Mouse (Mus musculus): Measurements from ENCODE around the gene Ing1. TPM values are rescaled to one million over a fixed set of nuclear protein-coding genes. Genes with fewer than 3 reads are reported as not detected.

The Ing1 gene
- polyA plus RNA-seq, 1 experiment = 17.2 TPM

DNA sequence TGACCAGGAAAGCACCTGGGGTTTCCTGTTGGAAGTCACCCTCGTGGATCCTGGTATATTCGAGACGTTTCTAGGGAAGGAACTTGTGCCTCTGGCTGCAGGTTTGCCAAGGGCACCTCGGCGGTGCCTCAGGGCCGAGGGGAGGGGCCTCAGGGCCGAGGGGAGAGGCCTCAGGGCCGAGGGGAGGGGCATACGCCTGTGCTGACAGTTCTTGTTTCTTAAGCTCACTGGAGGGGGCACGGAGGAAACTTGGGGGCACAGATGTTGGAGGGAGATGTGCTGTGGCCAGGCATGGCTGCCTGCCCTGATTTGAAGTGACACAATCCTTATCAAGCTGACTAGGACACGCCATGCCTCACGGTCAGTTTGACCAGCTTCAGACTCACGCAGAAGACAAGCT lies 36.9 kb downstream of the Ing1 start:
- H3K4me3 ChIP-seq (ENCODE audit: insufficient read depth, low read depth, low read length) = no peak overlapping the region
- no peak overlapping the region for H3K27ac ChIP-seq (replicated peaks; ENCODE audit: low read depth, low read length)

DNA sequence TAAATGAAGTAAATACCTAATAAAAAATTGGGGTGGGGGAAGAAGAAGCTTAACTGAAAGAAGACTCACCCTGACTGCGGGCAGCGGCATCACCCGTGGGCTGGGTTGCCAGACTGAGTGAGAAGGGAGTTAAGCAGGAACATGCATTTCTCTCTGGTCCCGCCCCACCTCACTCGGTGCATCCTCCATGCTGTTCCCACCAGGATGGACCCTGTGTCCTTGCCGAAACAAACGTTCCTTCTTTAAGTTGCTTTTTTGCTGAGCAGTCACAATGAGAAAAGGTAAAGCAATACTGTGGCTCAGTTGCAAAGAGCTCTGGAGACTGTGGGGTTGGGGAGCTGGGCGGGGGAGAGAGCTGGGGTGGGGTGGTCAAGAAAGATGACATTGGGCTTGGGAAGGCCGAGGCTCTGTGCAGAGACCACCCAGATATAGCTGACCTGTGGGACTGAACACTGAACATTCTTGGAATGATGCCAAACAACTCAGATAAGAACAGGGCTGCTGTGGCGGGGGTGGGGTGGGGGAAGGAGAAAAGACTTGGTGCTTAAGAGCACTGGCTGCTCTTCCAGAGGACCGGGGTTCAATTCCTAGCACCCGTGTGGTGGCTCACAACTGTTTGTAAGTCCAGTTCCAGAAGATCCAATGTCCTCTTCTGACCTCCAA lies 38.0 kb downstream of the Ing1 start:
- H3K4me3 ChIP-seq (ENCODE audit: insufficient read depth, low read depth, low read length) = no peak overlapping the region
- no peak overlapping the region for H3K27ac ChIP-seq (replicated peaks; ENCODE audit: low read depth, low read length)
- no peaks in the 10 kb centered on the region for H3K4me1 ChIP-seq (ENCODE audit: control insufficient read depth, insufficient read depth, insufficient read length, low read length)

More for the DNA sequence above, 36.9 kb downstream of the Ing1 start:
- H3K4me1 ChIP-seq (ENCODE audit: control insufficient read depth, insufficient read depth, insufficient read length, low read length) = no peaks in the 10 kb centered on the region

DNA sequence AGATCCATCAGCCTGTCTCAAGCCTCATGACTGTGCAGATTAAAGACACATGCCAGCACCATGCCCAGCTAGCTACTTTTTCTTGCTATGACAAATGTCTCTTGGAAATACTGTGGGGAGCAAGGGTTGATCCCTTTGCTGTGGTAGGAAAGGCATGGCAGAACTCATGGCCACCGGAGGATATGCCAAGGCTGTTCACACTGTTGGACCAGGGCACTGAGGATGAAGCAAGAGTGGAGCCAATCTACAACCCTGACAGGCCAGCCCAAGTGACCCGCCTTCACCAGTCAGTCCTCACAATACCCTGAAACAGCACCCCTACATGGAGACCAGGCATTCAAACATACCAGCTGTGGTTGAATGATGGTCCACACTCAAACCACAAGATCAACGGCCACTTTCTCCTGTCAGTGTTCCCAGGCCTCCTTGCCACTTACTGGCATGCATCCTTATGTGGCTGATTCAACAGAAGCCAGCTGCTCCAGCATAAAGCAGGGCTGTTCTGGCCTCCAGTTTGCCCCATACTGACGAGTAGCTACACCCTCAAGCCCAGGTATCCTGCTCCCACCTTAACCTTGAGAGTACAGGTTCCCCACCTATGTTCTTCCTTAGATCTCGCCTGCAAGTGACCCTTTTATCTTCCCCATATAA lies 45.1 kb downstream of the Ing1 start:
- Histone ChIP-seq H3K27ac (replicated peaks; ENCODE audit: low read depth, low read length) (no peak overlapping the region), H3K4me3 (ENCODE audit: insufficient read depth, low read depth, low read length) (no peak overlapping the region), H3K4me1 (ENCODE audit: control insufficient read depth, insufficient read depth, insufficient read length, low read length) (no peaks in the 10 kb centered on the region)

DNA sequence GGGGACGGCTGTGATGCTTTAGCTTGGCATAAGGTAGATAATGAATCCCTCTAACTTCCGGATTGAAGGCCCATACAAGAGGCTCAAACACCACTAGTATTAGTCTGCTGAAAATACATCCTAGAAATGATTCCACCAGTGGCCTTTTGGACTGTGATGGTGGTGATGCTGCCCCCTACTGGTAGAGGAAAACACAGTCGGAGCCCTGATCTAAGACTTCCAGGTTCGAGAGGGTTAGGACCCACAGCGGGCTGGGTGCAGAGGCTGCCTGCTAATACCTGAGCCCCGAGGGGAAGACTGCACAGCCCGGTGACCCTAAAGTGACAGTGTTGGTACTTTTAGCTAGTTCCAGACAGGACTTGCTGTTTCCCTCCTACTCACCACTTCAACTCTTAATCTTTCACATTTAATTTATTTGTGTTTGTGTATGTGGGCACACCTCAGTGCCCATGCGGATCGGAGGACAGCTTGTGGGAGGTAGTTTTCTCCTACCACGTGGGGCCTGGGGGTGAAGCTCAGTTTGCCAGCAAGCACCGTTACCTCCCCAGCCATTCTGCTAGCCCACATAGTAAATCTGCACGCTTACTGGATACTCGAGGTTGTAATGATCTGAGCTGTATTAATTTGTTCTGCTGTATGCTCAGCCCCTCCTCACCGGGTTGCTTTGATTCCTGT lies 46.8 kb downstream of the Ing1 start:
- Histone ChIP-seq H3K27ac (replicated peaks; ENCODE audit: low read depth, low read length) (no peak overlapping the region), H3K4me3 (ENCODE audit: insufficient read depth, low read depth, low read length) (no peak overlapping the region), H3K4me1 (ENCODE audit: control insufficient read depth, insufficient read depth, insufficient read length, low read length) (no peaks in the 10 kb centered on the region)

DNA sequence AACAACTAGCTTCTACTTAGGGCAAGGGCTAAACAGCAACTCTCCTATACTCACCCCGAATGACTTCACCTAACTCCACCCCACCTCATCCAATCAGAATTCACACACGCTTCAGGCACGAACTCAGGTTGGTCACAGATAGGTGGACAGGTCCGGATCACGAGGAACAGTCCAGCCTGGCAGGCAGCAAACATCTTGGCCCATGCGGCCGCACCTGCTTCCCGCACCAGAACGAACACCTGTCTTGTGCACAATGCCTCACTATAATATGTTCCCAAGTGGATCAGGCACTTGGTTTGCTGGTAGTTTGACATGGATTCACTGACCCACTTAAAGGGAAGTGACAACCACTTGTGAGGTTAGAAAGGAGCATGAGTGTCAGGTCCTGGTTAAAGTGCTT lies 53.5 kb downstream of the Ing1 start:
- no peak overlapping the region for H3K27ac ChIP-seq (replicated peaks; ENCODE audit: low read depth, low read length)
- no peaks in the 10 kb centered on the region for H3K4me1 ChIP-seq (ENCODE audit: control insufficient read depth, insufficient read depth, insufficient read length, low read length)
- H3K4me3 ChIP-seq (ENCODE audit: insufficient read depth, low read depth, low read length) = no peak overlapping the region

Other genes starting within 250 kb of the Ing1 start
- gene Col4a2, start 242.8 kb upstream of the Ing1 start, polyA plus RNA-seq (2012; ENCODE audit: insufficient read depth, insufficient read length, missing spikeins) = 51.1 and 77.2 TPM in 2 replicates
- gene Col4a1, start 242.7 kb upstream of the Ing1 start, polyA plus RNA-seq (2012; ENCODE audit: insufficient read depth, insufficient read length, missing spikeins) = 142 and 186 TPM in 2 replicates
- gene Rab20, start 76.9 kb upstream of the Ing1 start, polyA plus RNA-seq (2012; ENCODE audit: insufficient read depth, insufficient read length, missing spikeins) = 1.6 and 3.2 TPM in 2 replicates
- 65.0 and 69.8 TPM in 2 replicates for gene Naxd, start 58.1 kb upstream of the Ing1 start, polyA plus RNA-seq (2012; ENCODE audit: insufficient read depth, insufficient read length, missing spikeins)
- 43.7 and 44.1 TPM in 2 replicates for gene Cars2, start 4.8 kb upstream of the Ing1 start, polyA plus RNA-seq (2012; ENCODE audit: insufficient read depth, insufficient read length, missing spikeins)
- 4.5 and 10.3 TPM in 2 replicates for gene Ankrd10, start 80.2 kb downstream of the Ing1 start, polyA plus RNA-seq (2012; ENCODE audit: insufficient read depth, insufficient read length, missing spikeins)
- gene 1700016D06Rik, start 145.5 kb downstream of the Ing1 start, polyA plus RNA-seq (2012; ENCODE audit: insufficient read depth, insufficient read length, missing spikeins) = not detected in 2 replicates
- gene Arhgef7, start 172.2 kb downstream of the Ing1 start, polyA plus RNA-seq (2012; ENCODE audit: insufficient read depth, insufficient read length, missing spikeins) = 14.8 and 17.4 TPM in 2 replicates

Measured in brown adipose tissue, adult 24 weeks (tissue).